Mouse (Mus musculus) mouse embryonic stem cell (cell line): ENCODE results near the gene Sptbn1.

Experiments used
- in situ Hi-C, 2 experiments: fragments of 300-500 bp; cut with MboI; formaldehyde crosslinking; loops; 1 replicate in 1 of 2; 3 replicates in 1 of 2; pipeline ENCODE4 v1.14.3; 2019 to 2020; ENCODE audit warnings: low sequenced_read_pairs in 2 of 2, low pct_unique_long_range_greater_than_20kb in 1 of 2, mixed read lengths in 1 of 2; ENCODE audit not compliant: unreplicated experiment in 1 of 2

The Sptbn1 gene

GRCm38 (mm10) chr11:30267892-30268647 lies at the start of gene Sptbn1:
Sptbn1 (minus strand) TSS chr11:30268175.
- in situ Hi-C loops: no loop called here

GRCm38 (mm10) chr11:30294279-30294678 lies 26.3 kb upstream of the Sptbn1 start:
- in situ Hi-C loops: no loop called here

- in situ Hi-C loops: no loop called here
Observed at GRCm38 (mm10) chr11:30292221-30293160, 24.5 kb upstream of the Sptbn1 start.

GRCm38 (mm10) chr11:30291155-30291554 lies 23.2 kb upstream of the Sptbn1 start:
- in situ Hi-C loops: no loop called here

- in situ Hi-C loops: no loop called here
Observed at GRCm38 (mm10) chr11:30289470-30290431, 21.8 kb upstream of the Sptbn1 start.

GRCm38 (mm10) chr11:30288075-30288474 lies 20.1 kb upstream of the Sptbn1 start:
- in situ Hi-C loops: no loop called here

- in situ Hi-C loops: no loop called here
Observed at GRCm38 (mm10) chr11:30283710-30284109, 15.7 kb upstream of the Sptbn1 start.

GRCm38 (mm10) chr11:30281096-30281495 lies 13.1 kb upstream of the Sptbn1 start:
- in situ Hi-C loops: no loop called here

- in situ Hi-C loops: no loop called here
Observed at GRCm38 (mm10) chr11:30279278-30279677, 11.3 kb upstream of the Sptbn1 start.

- in situ Hi-C loops: no loop called here
Observed at GRCm38 (mm10) chr11:30275436-30276031, 7.6 kb upstream of the Sptbn1 start.

GRCm38 (mm10) chr11:30269524-30269923 lies 1.5 kb upstream of the Sptbn1 start:
- in situ Hi-C loops: no loop called here

GRCm38 (mm10) chr11:30268648-30269375 lies 837 bp upstream of the Sptbn1 start:
- in situ Hi-C loops: no loop called here

GRCm38 (mm10) chr11:30267036-30267891 lies 711 bp downstream of the Sptbn1 start:
- in situ Hi-C loops: no loop called here

- in situ Hi-C loops: no loop called here
Observed at GRCm38 (mm10) chr11:30266691-30267035, 1.3 kb downstream of the Sptbn1 start.

GRCm38 (mm10) chr11:30265666-30266065 lies 2.3 kb downstream of the Sptbn1 start:
- in situ Hi-C loops: no loop called here

- in situ Hi-C loops: no loop called here
Observed at GRCm38 (mm10) chr11:30263627-30264026, 4.3 kb downstream of the Sptbn1 start.
